Mouse (Mus musculus): ENCODE measurements around the gene Adgrg3. TPM values are rescaled to one million over a fixed set of nuclear protein-coding genes. Genes with fewer than 3 reads are reported as not detected.
"Not testable (repeated sequence)": the region's sequence is repeated elsewhere in the genome, so short reads cannot be mapped to it uniquely, and the experiment has no call there.

Adgrg3 gene
- polyA plus RNA-seq, 1 experiment from 2014 or later: 2.4 TPM

DNA sequence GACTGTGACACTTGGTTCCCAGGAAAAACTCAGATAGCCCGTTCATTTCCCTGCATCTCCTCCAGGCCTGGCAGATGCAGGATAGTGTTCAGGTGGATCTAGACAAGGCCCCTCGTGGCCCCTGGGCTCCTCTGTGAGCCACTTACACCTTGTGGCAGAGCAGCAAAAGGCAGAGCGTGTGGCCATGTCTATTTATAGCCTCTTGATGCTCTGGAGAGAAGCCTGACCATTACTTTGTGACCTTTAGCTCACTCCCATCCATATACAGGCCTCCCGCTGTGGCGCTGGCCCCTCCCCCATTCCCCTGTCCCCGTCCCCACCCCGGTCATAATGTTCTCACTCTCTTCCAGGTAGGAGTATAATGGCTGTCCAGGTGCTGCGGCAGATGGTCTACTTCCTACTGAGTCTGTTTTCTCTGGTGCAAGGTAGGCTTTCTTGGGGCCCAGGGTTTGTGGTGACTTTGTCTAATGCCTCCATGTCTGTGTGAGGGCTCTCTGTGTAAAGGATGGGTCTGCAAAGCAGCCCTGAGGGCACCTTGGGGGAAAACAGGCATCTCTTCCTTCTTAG is 15.3 kb upstream of the Adgrg3 start:
- H3K27me3 ChIP-seq: no peaks in the 10 kb centered on the region
- peak overlapping the region; percentile 15; the same call in 1 of the 2 replicates for H3K4me2 ChIP-seq
- ATAC-seq (ENCODE audit: low FRiP score): no peak
- no peak overlapping the region for H3K9ac ChIP-seq
- H3K4me1 ChIP-seq: peaks cover 52% of the 10 kb centered on the region
- H3K27ac ChIP-seq: no peak overlapping the region
- no peaks in the 10 kb centered on the region for H3K9me3 ChIP-seq
- H3K4me3 ChIP-seq (replicated peaks): no peak overlapping the region
- peaks cover 54% of the 10 kb centered on the region for H3K36me3 ChIP-seq (replicated peaks)
- WGBS: 68% methylated on average over 8 of the region's 8 CpGs

DNA sequence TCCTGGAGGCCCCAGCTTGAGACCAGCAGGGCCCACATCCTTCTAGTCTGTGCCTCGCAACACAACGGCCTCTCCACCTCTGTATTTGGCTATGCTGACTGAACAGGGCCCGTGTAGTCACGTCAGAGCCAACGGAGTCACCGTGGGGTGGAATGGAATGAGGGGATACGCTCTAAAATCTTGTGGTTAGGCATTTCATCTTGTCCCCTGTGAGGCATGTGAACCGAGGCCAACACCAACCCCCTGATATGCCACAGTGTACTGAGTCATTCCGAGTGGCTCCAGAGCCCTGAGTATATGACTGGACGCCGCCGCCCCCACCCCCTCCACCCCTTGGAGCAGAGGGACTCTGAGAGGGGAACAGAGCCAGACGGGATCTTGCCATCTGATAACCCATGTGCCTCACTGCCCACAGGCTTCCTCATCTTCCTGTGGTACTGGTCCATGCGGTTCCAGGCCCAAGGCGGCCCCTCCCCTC is 5.0 kb upstream of the Adgrg3 start:
- no peak overlapping the region for H3K9ac ChIP-seq
- H3K27ac ChIP-seq: no peak overlapping the region
- no peak overlapping the region for H3K4me3 ChIP-seq (replicated peaks)
- H3K9me3 ChIP-seq: no peaks in the 10 kb centered on the region
- no peak overlapping the region for H3K4me2 ChIP-seq
- no peaks in the 10 kb centered on the region for H3K27me3 ChIP-seq
- peaks cover 3% of the 10 kb centered on the region; the same call in 1 of the 2 replicates for H3K4me1 ChIP-seq
- peaks cover 81% of the 10 kb centered on the region for H3K36me3 ChIP-seq (replicated peaks)
- 93% methylated on average over 15 of the region's 15 CpGs for WGBS
- no peak for ATAC-seq (ENCODE audit: low FRiP score)

DNA sequence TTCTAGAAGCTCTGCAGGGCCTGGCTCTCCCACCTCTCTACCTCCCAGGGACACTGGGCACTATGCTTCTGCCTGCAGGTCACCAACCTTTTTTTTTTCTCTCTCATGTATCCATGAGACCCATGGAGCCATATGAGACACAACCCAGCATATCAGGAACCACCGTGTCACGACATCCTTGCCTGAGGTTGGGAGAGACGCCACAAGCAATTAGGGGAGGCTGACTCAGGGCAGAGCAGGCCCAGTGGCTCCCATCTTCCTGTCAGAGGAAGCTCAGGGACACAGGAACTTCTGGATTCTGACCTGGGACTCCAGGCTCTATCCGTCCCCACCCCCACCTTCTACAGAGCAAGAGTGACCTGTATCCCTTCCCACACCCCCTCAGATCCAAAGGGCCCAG is 1.6 kb upstream of the Adgrg3 start:
- Histone ChIP-seq H3K4me3 (replicated peaks) (no peak overlapping the region), H3K27me3 (no peaks in the 10 kb centered on the region), H3K4me1 (peaks cover 3% of the 10 kb centered on the region; the same call in 1 of the 2 replicates), H3K36me3 (replicated peaks) (peaks cover 48% of the 10 kb centered on the region), H3K4me2 (no peak overlapping the region), H3K9ac (no peak overlapping the region), H3K9me3 (no peaks in the 10 kb centered on the region), H3K27ac (no peak overlapping the region; the same call in 1 of the 2 replicates)
- 78% methylated on average over 4 of the region's 4 CpGs for WGBS
- ATAC-seq (ENCODE audit: low FRiP score): no peak

DNA sequence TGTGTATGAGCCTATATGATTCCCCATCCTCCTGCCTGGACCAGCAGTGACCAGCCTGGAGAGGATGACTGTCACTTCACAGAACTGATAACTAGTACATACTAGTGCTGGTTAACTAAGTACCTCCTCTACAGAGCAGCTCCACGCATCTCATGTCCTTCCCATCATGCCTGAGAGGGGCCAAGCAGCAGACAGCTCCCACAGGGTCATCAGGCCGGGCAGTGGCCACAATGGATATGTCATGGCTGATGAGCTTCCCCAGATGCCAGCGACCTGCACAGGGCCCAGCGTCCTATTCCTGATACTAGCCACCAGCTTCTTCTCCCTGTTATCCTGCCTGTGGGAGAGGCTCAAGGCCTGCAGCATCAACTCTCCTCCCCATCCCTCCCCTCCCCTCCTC is 808 bp upstream of the Adgrg3 start:
- Histone ChIP-seq H3K27ac (no peak overlapping the region; the same call in 1 of the 2 replicates), H3K4me3 (replicated peaks) (no peak overlapping the region), H3K9ac (no peak overlapping the region), H3K36me3 (replicated peaks) (peaks cover 39% of the 10 kb centered on the region), H3K4me1 (peaks cover 3% of the 10 kb centered on the region; the same call in 1 of the 2 replicates), H3K27me3 (no peaks in the 10 kb centered on the region), H3K4me2 (no peak overlapping the region), H3K9me3 (no peaks in the 10 kb centered on the region)
- ATAC-seq (ENCODE audit: low FRiP score): 0 out of 2 replicates have a peak, but pooled peaks have one; percentile 15
- WGBS: 72% methylated on average over 4 of the region's 4 CpGs

DNA sequence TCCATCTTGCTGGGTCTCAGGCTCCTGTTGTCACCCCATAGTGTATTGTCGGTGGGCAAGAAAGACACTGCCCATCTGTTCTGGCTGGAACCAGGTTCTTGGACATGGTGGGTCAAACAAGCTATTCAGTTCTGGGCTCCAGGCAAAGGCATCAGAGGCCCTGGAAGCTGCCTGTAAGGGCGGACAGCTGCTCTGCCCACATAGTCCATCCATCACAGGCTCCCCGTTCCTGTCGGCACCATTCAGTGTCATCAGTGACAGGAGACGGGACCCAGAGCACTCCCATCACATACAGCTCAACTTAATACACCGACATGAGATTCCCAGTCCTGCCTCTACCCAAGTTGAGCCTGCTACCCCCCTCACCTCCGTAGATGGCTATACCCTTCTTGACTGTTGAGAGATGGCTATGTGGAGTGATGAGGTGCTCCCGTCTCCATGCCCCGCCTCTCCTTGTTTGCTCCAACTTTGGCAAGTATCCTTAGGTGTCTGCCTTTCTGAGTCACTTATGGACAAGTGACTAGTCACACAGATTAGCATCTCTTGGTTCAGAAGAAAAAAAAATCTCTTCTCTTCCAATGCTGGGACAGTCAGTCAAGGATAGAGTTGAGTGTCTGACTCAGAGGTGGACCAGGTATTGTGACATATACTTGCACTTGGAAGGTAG is 610 bp downstream of the Adgrg3 start:
- H3K9ac ChIP-seq: no peak overlapping the region
- WGBS: 91% methylated on average over 9 of the region's 9 CpGs
- ATAC-seq (ENCODE audit: low FRiP score): no peak
- no peak overlapping the region for H3K4me2 ChIP-seq
- H3K9me3 ChIP-seq: no peaks in the 10 kb centered on the region
- H3K27me3 ChIP-seq: no peaks in the 10 kb centered on the region
- no peak overlapping the region for H3K27ac ChIP-seq
- H3K4me1 ChIP-seq: peaks cover 8% of the 10 kb centered on the region
- H3K36me3 ChIP-seq (replicated peaks): peaks cover 25% of the 10 kb centered on the region
- no peak overlapping the region for H3K4me3 ChIP-seq (replicated peaks)

DNA sequence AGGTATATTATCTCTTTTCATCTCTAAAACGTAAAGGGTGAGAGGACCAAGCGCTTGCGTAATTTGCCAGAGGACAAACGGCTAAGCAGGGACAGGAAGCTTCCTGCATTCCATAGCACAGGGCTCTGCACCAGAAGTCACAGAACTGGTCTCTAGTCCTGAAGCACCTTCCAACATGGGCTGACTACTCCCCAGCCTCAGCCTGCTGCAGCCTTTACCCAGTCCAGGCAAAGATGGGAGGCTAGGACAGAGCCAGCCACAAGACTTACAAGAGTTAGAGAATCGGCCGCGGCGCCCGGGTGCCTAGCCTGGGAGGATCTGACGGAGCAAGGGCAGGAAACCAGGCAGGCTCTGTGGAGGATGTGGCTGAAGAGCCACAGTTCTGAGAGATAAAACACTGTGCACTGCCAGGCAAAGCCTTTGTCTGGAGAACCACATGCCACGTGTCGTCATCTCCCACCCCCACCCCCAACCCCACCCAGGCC is 2.8 kb downstream of the Adgrg3 start:
- no peak overlapping the region for H3K27ac ChIP-seq
- 82% methylated on average over 12 of the region's 12 CpGs for WGBS

DNA sequence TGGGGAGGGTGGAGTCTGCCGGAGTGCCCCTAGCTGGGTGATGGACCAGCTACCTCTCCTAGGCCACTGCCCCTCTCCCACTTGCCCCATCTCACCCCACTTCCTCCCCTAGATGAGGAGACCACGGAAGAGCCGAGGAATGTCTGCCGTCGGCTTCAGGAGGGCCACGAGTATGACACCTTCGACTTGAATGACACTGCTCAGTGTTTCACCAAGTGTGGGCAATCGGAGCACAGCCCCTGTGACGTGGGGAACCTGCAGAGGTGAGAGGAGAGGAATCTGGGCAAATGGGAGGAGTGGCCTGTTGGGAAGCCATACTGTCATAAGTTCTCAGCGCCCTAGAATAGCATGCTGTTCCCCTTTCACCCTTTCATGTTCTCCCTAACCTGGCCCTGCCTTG is 3.3 kb downstream of the Adgrg3 start:
- Histone ChIP-seq H3K27ac (no peak overlapping the region), H3K9me3 (no peaks in the 10 kb centered on the region), H3K4me2 (no peak overlapping the region), H3K27me3 (no peaks in the 10 kb centered on the region), H3K4me1 (peaks cover 13% of the 10 kb centered on the region), H3K4me3 (replicated peaks) (no peak overlapping the region), H3K36me3 (replicated peaks) (no peaks in the 10 kb centered on the region), H3K9ac (no peak overlapping the region)
- no peak for ATAC-seq (ENCODE audit: low FRiP score)
- 87% methylated on average over 10 of the region's 10 CpGs for WGBS

More for the DNA sequence above, 2.8 kb downstream of the Adgrg3 start:
- Histone ChIP-seq H3K9ac (no peak overlapping the region), H3K4me2 (no peak overlapping the region), H3K36me3 (replicated peaks) (peaks cover 4% of the 10 kb centered on the region; the same call in 1 of the 2 replicates), H3K9me3 (no peaks in the 10 kb centered on the region), H3K27me3 (no peaks in the 10 kb centered on the region), H3K4me1 (peaks cover 13% of the 10 kb centered on the region), H3K4me3 (replicated peaks) (no peak overlapping the region)
- no peak for ATAC-seq (ENCODE audit: low FRiP score)

DNA sequence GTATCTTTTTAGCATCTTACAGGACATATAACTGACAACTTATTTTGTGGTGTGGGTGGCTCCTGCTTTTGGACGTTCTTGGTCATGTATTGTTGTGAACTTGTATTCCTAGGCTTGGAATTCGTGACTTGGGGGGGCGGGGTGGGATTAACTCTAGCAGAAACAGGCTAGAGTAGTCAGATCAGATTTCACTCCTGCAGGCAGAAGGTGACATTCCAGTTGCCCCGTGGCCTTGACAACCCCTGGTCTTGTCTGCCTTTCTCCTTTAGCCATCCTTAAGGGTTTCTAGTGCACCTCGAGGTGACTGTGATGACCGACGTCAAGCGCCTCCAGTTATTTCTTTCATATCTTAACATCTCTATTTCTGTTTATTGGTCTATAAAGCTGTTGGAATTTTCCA is 5.7 kb downstream of the Adgrg3 start:
- no peak overlapping the region for H3K4me2 ChIP-seq
- peaks cover 9% of the 10 kb centered on the region for H3K4me1 ChIP-seq
- H3K36me3 ChIP-seq (replicated peaks): no peaks in the 10 kb centered on the region
- no peaks in the 10 kb centered on the region for H3K27me3 ChIP-seq
- H3K4me3 ChIP-seq (replicated peaks): no peak overlapping the region
- no peak overlapping the region for H3K27ac ChIP-seq
- H3K9ac ChIP-seq: no peak overlapping the region
- WGBS: 22% methylated on average over 8 of the region's 8 CpGs
- H3K9me3 ChIP-seq: no peaks in the 10 kb centered on the region
- no peak for ATAC-seq (ENCODE audit: low FRiP score)

DNA sequence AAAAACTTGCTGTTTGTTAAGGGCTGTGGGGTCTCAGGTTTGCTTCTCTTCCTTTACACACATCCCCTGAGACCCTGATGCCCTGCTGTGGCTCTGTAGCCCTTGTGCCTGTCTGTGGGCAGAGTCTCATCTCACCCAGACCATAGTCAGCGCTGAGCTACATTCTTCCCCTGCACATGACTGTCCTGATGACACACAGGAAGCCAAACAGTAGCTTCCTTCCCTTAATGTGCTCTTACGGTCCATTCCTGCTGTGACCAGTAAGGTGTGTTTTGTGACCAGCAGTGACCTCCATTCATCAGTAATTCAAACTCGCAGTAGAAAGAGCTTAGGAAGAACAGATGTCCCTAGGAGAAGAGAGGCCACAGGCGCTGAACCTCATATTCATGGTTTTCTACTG is 6.9 kb downstream of the Adgrg3 start:
- Histone ChIP-seq H3K9ac (no peak overlapping the region), H3K27ac (no peak overlapping the region), H3K36me3 (replicated peaks) (no peaks in the 10 kb centered on the region), H3K27me3 (no peaks in the 10 kb centered on the region), H3K4me3 (replicated peaks) (no peak overlapping the region), H3K4me2 (no peak overlapping the region), H3K9me3 (no peaks in the 10 kb centered on the region), H3K4me1 (peaks cover 9% of the 10 kb centered on the region)
- ATAC-seq (ENCODE audit: low FRiP score): no peak
- WGBS: 84% methylated on average over 4 of the region's 4 CpGs

DNA sequence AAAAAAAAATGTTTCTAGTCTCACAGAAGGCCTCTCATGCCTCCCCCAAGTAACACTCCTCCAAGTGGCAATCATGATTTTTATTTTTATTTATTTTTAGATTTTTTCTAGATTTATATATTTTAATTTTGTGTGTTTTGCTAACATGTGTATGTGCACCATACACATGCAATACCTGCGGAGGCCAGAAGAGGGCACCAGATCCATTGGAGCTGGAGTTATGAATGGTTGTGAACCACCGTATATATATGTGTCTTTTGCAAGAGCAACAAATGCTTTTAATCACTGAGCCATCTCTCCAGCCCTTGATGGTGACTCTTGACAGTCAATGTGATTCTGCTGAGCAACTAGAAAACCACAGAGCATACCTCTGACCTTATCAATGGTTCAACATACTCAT is 7.9 kb downstream of the Adgrg3 start:
- no peaks in the 10 kb centered on the region for H3K36me3 ChIP-seq (replicated peaks)
- H3K9me3 ChIP-seq: no peaks in the 10 kb centered on the region
- no peaks in the 10 kb centered on the region for H3K27me3 ChIP-seq
- H3K4me3 ChIP-seq (replicated peaks): no peak overlapping the region
- peaks cover 9% of the 10 kb centered on the region for H3K4me1 ChIP-seq
- 58% methylated on average over 2 of the region's 2 CpGs for WGBS
- no peak overlapping the region for H3K27ac ChIP-seq
- H3K9ac ChIP-seq: no peak overlapping the region
- ATAC-seq (ENCODE audit: low FRiP score): no peak
- H3K4me2 ChIP-seq: no peak overlapping the region

DNA sequence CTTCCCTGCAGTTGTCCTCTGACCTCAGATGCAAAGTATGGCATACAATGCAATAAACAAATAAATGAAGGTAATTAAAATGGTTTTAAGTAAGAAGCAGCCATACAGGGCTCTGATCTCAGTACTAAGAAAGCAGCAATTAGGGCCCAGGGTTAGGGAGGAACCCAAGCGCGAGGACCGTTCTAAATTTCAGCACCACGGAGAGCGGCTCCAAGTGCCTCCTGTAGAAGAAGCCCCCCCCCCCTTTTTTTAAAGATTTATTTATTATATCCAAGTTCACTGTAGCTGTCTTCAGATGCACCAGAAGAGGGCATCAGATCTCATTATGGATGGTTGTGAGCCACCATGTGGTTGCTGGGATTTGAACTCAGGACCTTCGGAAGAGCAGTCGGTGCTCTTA is 10.9 kb downstream of the Adgrg3 start:
- not testable (repeated sequence) for H3K27ac ChIP-seq; H3K4me2 ChIP-seq; H3K9ac ChIP-seq; H3K36me3 ChIP-seq (replicated peaks); ATAC-seq (ENCODE audit: low FRiP score); H3K27me3 ChIP-seq; H3K4me1 ChIP-seq; H3K4me3 ChIP-seq (replicated peaks); H3K9me3 ChIP-seq
- 61% methylated on average over 7 of the region's 7 CpGs for WGBS

DNA sequence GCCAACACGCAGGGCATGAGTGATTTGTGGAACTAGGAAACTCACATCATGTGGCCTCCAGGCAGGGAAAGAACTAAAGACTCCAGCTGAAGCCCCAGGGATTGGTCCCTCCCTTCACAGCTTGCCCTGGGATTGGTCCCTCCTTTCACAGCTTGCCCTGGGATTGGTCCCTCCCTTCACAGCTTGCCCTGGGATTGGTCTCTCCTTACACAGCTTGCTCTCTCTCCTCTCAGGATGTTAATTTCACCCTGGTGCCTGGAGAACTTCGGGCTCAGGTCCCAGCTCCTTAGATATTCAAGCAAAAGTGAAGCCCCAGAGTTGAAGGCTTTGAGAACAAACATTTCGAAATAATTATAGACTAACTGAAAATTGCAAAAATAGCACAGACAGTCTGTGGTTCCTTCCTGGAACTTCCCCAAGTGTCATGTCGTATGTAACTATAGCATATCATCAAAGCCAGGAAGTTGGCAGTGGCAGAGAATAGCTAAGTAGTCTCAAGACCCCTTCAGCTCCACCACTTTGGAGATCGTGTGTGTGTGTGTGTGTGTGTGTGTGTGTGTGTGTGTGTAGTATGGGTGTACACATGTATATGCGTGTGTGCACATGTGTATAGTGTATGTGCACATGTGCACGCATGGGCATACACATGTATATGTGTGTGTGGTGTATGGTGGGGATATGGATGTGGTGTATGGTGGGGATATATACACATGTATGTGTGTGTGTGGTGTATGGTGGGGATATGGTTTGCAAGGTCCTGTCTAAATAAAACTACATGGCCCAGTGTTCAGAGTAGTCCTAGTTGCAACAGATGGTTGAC is 19.8 kb downstream of the Adgrg3 start:
- Histone ChIP-seq H3K27me3 (no peaks in the 10 kb centered on the region), H3K9ac (no peak overlapping the region), H3K4me3 (replicated peaks) (no peak overlapping the region), H3K4me2 (no peak overlapping the region), H3K36me3 (replicated peaks) (no peaks in the 10 kb centered on the region), H3K27ac (no peak overlapping the region), H3K4me1 (no peaks in the 10 kb centered on the region), H3K9me3 (no peaks in the 10 kb centered on the region)
- 69% methylated on average over 7 of the region's 7 CpGs for WGBS
- no peak for ATAC-seq (ENCODE audit: low FRiP score)

All from forebrain, embryonic 12.5 days (tissue).